Mouse (Mus musculus) spleen, adult 12 weeks (tissue): ENCODE results near the gene Gm13694.

Experiments
- DNase-seq: peaks from one replicate; pipeline ENCODE4 v3.0.0; 2022; ENCODE audit warnings: low spot score

Gene Gm13694

DNA sequence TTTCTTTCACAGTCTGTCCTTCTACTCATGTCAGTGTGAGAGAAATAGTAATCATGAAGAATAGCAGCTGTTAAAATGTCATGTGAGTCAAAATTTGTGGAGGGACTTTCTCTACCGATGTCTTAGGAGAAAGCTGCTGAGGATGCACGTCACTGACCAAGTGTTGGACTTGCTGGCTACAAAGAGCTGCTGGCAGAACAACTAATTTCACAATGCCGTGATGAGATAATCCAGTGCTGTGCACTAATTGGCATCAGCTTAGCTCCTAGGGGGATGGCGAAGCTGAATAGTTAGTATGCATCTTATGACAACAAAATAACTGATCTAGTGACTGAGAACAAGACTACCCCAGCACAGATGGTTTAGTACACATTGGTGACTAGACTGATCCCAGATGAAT, 46.5 kb downstream of the Gm13694 start:
- DNase-seq: no peak
